8 mouse cellular contexts compared by ENCODE assay signal in the genomic region with DNA sequence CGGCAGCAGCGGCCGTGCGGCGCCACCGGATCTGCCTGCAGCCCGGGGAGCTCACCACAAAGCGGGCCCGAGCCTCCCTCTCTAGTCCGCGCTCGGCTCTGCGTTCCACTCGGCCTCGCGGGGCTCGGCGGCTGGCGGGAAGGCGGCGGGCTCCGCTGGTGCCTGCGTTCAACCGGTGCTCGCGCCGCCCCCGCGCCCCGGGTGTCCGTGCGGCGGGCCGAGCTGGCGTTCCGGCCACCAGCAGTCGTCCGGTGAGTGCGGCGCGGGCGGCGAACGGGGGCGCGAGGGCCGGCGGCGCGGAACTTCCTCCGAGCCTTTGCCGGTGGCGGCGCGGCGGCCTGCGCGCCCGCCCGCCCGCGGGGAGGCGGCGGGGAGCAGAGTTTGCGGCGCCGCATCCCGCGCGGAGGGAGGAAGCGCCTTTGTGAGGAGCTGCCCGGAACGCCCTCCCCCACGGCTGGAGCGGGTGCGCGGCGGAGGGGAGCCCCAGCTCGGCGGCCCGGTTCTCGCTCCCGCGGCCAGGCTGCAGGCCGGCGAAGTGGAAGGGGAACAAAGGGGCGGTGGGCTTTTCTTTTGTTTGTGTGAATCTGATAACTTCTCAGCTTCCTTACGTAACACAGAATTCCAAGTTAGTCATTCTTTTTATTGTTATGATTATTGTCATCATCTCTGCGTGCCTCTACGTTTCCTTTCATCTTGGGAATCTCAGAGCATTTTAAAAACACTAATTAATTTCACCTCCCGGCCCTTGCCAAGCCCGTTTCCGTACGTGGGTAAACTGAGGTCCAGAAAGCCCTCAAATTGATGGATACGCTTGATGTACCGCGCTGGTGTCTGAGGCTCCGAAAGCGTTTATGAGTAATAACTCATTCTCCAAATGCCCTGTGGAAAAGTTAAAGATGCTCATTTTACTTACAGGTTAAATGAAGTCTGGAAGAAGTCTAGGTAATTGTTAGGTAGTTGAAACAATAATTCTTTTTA. TPM values are rescaled to one million over a fixed set of nuclear protein-coding genes. Genes with fewer than 3 reads are reported as not detected.
A peak's percentile ranks its signal among the peaks of the same experiment; 100 is the strongest.
DNase-seq lines count a peak whose midpoint lies in the region; ATAC-seq and TF ChIP-seq lines count a peak whose summit lies in the region.

No protein-coding gene starts in this region.

- TF ChIP-seq POLR2A in olfactory bulb, adult 2 months (IDR thresholded peaks at IDR 0.05; ENCODE audit: insufficient read depth, low read depth, low read length) = no peak

- DNase-seq in ES-CJ7 (ENCODE audit: low read depth, low spot score) = peak; percentile 19
- peak; percentile 14 for DNase-seq in brain, embryonic 18.5 days (ENCODE audit: low read depth, low spot score)
- DNase-seq in forebrain, embryonic 10.5 days (ENCODE audit: extremely low spot score, low spot score) = peak; percentile 59
- peak; percentile 58 to 74 for DNase-seq in layer of hippocampus, adult 18-20 months (ENCODE audit: low spot score in 2 of 2)
- DNase-seq in lung, embryonic 14.5 days = peak; percentile 75
- DNase-seq in thymus, postnatal 25 days = peak; percentile 75

- peak overlapping the region; percentile 93 for H3K4me3 ChIP-seq in forebrain, embryonic 10.5 days
- peak overlapping the region; percentile 90 for H3K4me3 ChIP-seq in heart, embryonic 15.5 days
- H3K4me3 ChIP-seq in lung, embryonic 14.5 days (ENCODE audit: low read depth, low read length) = peak overlapping the region; percentile 95
- peak overlapping the region; percentile 63 for H3K4me3 ChIP-seq in olfactory bulb, adult 2 months (ENCODE audit: insufficient read depth, low read depth, low read length)

- TF ChIP-seq CTCF in lung, embryonic 14.5 days (IDR thresholded peaks at IDR 0.05; ENCODE audit: low read depth) = no peak
- TF ChIP-seq CTCF in olfactory bulb, adult 2 months (IDR thresholded peaks at IDR 0.05; ENCODE audit: insufficient read depth, low read depth, low read length) = no peak

- H3K4me2 ChIP-seq in heart, embryonic 15.5 days = peak overlapping the region; percentile 67
- H3K4me2 ChIP-seq in lung, embryonic 14.5 days = peak overlapping the region; percentile 61

- H3K4me1 ChIP-seq in forebrain, embryonic 10.5 days = peaks cover 22% of the 10 kb centered on the region
- H3K4me1 ChIP-seq in heart, embryonic 15.5 days (replicated peaks) = peaks cover 5% of the 10 kb centered on the region; the same call in 1 of the 2 replicates
- H3K4me1 ChIP-seq in lung, embryonic 14.5 days (ENCODE audit: insufficient read depth) = peaks cover 5% of the 10 kb centered on the region
- H3K4me1 ChIP-seq in olfactory bulb, adult 2 months (ENCODE audit: control insufficient read depth, insufficient read depth, low read length) = peaks cover 3% of the 10 kb centered on the region

- ATAC-seq in heart, embryonic 15.5 days (replicated peaks; ENCODE audit: insufficient number of reproducible peaks, insufficient read depth, low FRiP score, low read depth) = peak; percentile 71
- ATAC-seq in lung, embryonic 14.5 days (ENCODE audit: insufficient read depth) = peak; percentile 64

- H3K27ac ChIP-seq in forebrain, embryonic 10.5 days = peak overlapping the region; percentile 99
- peak overlapping the region; percentile 99 for H3K27ac ChIP-seq in heart, embryonic 15.5 days
- H3K27ac ChIP-seq in lung, embryonic 14.5 days (ENCODE audit: low read depth) = peak overlapping the region; percentile 100
- H3K27ac ChIP-seq in olfactory bulb, adult 2 months (ENCODE audit: insufficient read depth, low read depth, low read length) = peak overlapping the region; percentile 81

- H3K36me3 ChIP-seq in forebrain, embryonic 10.5 days (replicated peaks) = peaks cover 22% of the 10 kb centered on the region
- no peaks in the 10 kb centered on the region for H3K36me3 ChIP-seq in heart, embryonic 15.5 days
- no peaks in the 10 kb centered on the region for H3K36me3 ChIP-seq in lung, embryonic 14.5 days (ENCODE audit: insufficient read depth)

- no peaks in the 10 kb centered on the region for H3K27me3 ChIP-seq in forebrain, embryonic 10.5 days (ENCODE audit: poor library complexity, severe bottlenecking)
- H3K27me3 ChIP-seq in heart, embryonic 15.5 days = no peaks in the 10 kb centered on the region
- no peaks in the 10 kb centered on the region for H3K27me3 ChIP-seq in lung, embryonic 14.5 days (ENCODE audit: insufficient read depth, low read length)

- WGBS in forebrain, embryonic 10.5 days = under 1% methylated on average over 97 of the region's 99 CpGs
- WGBS in heart, embryonic 15.5 days = under 1% methylated on average over 81 of the region's 99 CpGs
- under 1% methylated on average over 93 of the region's 99 CpGs for WGBS in lung, embryonic 14.5 days
- WGBS in olfactory bulb, adult 2 months = under 1% methylated on average over 99 of the region's 99 CpGs

- H3K9ac ChIP-seq in heart, embryonic 15.5 days = peak overlapping the region; percentile 96
- peak overlapping the region; percentile 98 for H3K9ac ChIP-seq in lung, embryonic 14.5 days

- peaks cover 5% of the 10 kb centered on the region; the same call in 1 of the 2 replicates for H3K9me3 ChIP-seq in forebrain, embryonic 10.5 days
- H3K9me3 ChIP-seq in heart, embryonic 15.5 days (replicated peaks) = no peaks in the 10 kb centered on the region
- H3K9me3 ChIP-seq in lung, embryonic 14.5 days (ENCODE audit: low read depth, low read length) = no peaks in the 10 kb centered on the region

RNA-seq across cellular contexts. Expression of gene Peli1, which starts 0.6 kb away (rescaled TPM):
- 53.2 and 59.5 TPM in 2 replicates for polyA plus RNA-seq in forebrain, embryonic 10.5 days (2016; fragmentation: Nextera tagmentation; extraction: Ambion mirVana)
- polyA plus RNA-seq in heart, embryonic 15.5 days (2015; fragmentation: Nextera tagmentation; extraction: Ambion mirVana) = 19.0 and 24.9 TPM in 2 replicates
- 10 to 100 TPM; 45.9 to 48.2 TPM for total RNA-seq in layer of hippocampus, adult 18-20 months (2021)
- polyA plus RNA-seq in lung, embryonic 14.5 days (2014; fragmentation: Nextera tagmentation; extraction: Ambion mirVana) = 55.0 and 57.2 TPM in 2 replicates
- polyA plus RNA-seq in olfactory bulb, adult 2 months (2012; ENCODE audit: insufficient read depth, insufficient read length, low replicate concordance, missing spikeins) = not detected in 2 replicates

Comparison
In these comparisons a context has a peak if more than half of its experiments do, and no peak if none do; other contexts are left out.
1. Peak in every context shown above with its lines: DNase-seq, ATAC-seq, H3K4me3 ChIP-seq and H3K27ac ChIP-seq.
2. DNase-seq: peak in every context shown above with its lines; median percentile 75 in lung, embryonic 14.5 days; 75 in thymus, postnatal 25 days; 66 in layer of hippocampus, adult 18-20 months; 59 in forebrain, embryonic 10.5 days; 19 in ES-CJ7; 14 in brain, embryonic 18.5 days.